Mouse (Mus musculus) midbrain, postnatal 0 days (tissue): Measurements from ENCODE around the gene Agk. TPM values are rescaled to one million over a fixed set of nuclear protein-coding genes. Genes with fewer than 3 reads are reported as not detected.

ENCODE experiments used
- ATAC-seq: fragments of 200-750 bp; cut with Nextera tagmentation; 2 replicates; pipeline ENCODE4 v1.8.0; 2017; ENCODE audit warnings: moderate number of reproducible peaks, mild to moderate bottlenecking, moderate TSS enrichment, moderate library complexity; ENCODE audit not compliant: low FRiP score
- DNase-seq: peaks from one replicate; pipeline ENCODE4 v3.0.0-alpha.2; 2015; ENCODE audit warnings: low spot score
- H3K27ac ChIP-seq: fragments of 300-500 bp; sonication (generic); 2 replicates; pipeline ENCODE4 v1.5.1; 2014; ENCODE audit warnings: low read depth, mild to moderate bottlenecking, low read length, mixed read lengths
- H3K27me3 ChIP-seq: fragments of 300-500 bp; sonication (generic); 2 replicates; pipeline ENCODE4 v1.6.1; 2014; ENCODE audit warnings: low read length, control low read depth, mixed read lengths; ENCODE audit not compliant: insufficient read depth
- H3K36me3 ChIP-seq: fragments of 300-500 bp; sonication (generic); 2 replicates; pipeline ENCODE4 v1.6.1; 2014; ENCODE audit warnings: low read length, control low read depth, mixed read lengths; ENCODE audit not compliant: insufficient read depth
- H3K4me1 ChIP-seq: fragments of 300-500 bp; sonication (generic); 2 replicates; pipeline ENCODE4 v1.6.1; 2014; ENCODE audit warnings: mild to moderate bottlenecking, control low read depth, antibody characterized with exemption, low read length, mixed read lengths; ENCODE audit not compliant: insufficient read depth
- H3K4me2 ChIP-seq: fragments of 300-500 bp; sonication (generic); 2 replicates; pipeline ENCODE4 v1.6.1; 2014; ENCODE audit warnings: low read depth, mild to moderate bottlenecking, low read length, mixed read lengths; ENCODE audit not compliant: poor library complexity, severe bottlenecking
- H3K4me3 ChIP-seq: fragments of 300-500 bp; sonication (generic); 2 replicates; pipeline ENCODE4 v1.5.1; 2014; ENCODE audit warnings: low read depth, mild to moderate bottlenecking, low read length, moderate library complexity
- H3K9ac ChIP-seq: fragments of 300-500 bp; sonication (generic); replicated peaks from 2 replicates; pipeline ENCODE4 v1.6.1; 2014; ENCODE audit warnings: mild to moderate bottlenecking, low read length, moderate library complexity, mixed read lengths; ENCODE audit not compliant: poor library complexity, severe bottlenecking
- H3K9me3 ChIP-seq: fragments of 300-500 bp; sonication (generic); 2 replicates; pipeline ENCODE4 v1.6.1; 2016; ENCODE audit warnings: low read length, control low read depth
- CTCF ChIP-seq: IDR thresholded peaks from 2 replicates; pipeline ENCODE4 v1.5.1; 2016; ENCODE audit warnings: antibody characterized with exemption, mild to moderate bottlenecking
- WGBS: fragments of 180-500 bp; shearing (Covaris S2); extraction: QIAGEN DNeasy Blood & Tissue Kit; methylation state at CpG from one replicate; pipeline ENCODE4 v1.1.7; 2014; 5-methylcytosine and 5-hydroxymethylcytosine counted together
- polyA plus RNA-seq: library from polyadenylated mRNA; unstranded; fragments of >200 nt; fragmentation: Nextera tagmentation; extraction: Ambion mirVana; gene quantifications from 2 replicates; pipeline ENCODE4 v1.2.1, GENCODE M21; 2015
- total RNA-seq: library from RNA; depleted of rRNA; stranded (reverse); fragments of >200 nt; gene quantifications from 2 replicates; pipeline ENCODE4 v1.2.3, GENCODE M21; 2014; rRNA removed

Agk gene
- total and polyA plus RNA-seq, 2 experiments from 2014 or later = 57.3 to 63.7 TPM

DNA sequence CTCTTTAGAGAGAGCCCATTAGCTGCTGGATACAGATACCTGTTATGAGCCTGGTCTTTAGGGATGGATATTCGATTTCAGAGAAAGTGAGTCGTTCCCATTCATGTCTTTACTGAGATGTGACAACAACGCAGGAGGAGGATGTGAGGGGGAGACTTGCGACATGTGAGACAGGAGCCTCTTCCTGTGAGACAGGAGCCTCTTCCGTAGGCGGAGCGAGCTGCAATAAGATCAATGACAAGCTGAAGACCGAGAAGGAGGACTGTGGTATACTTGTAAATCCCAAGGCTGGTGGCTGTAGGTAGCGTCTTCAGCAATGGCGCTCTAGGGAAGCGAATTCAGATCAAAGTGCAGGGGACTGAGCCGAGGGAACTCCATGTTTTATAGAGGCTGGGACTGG, 114.8 kb downstream of the Agk start:
- Histone ChIP-seq H3K36me3 (no peaks in the 10 kb centered on the region), H3K4me1 (no peaks in the 10 kb centered on the region), H3K9ac (no peak overlapping the region), H3K27ac (no peak overlapping the region), H3K4me2 (0 out of 2 replicates have a peak overlapping the region, but pooled peaks have one; percentile 2), H3K9me3 (no peaks in the 10 kb centered on the region), H3K4me3 (no peak overlapping the region), H3K27me3 (peaks cover 4% of the 10 kb centered on the region; the same call in 1 of the 2 replicates)
- WGBS = 35% methylated on average over 12 of the region's 12 CpGs
- ATAC-seq (no peak), DNase-seq (no peak)
- no peak for TF ChIP-seq CTCF

- no peak overlapping the region for H3K4me3 ChIP-seq
- 62% methylated on average over 3 of the region's 3 CpGs for WGBS
- ATAC-seq (no peak), DNase-seq (no peak)
- no peak overlapping the region for H3K4me2 ChIP-seq
- H3K4me1 ChIP-seq = no peaks in the 10 kb centered on the region
- no peak overlapping the region for H3K27ac ChIP-seq
- H3K9me3 ChIP-seq = no peaks in the 10 kb centered on the region
- H3K9ac ChIP-seq = no peak overlapping the region
- H3K36me3 ChIP-seq = no peaks in the 10 kb centered on the region
- peaks cover 4% of the 10 kb centered on the region; the same call in 1 of the 2 replicates for H3K27me3 ChIP-seq
- no peak for TF ChIP-seq CTCF
Observed at GRCm38 (mm10) chr6:40441276-40441675, 116.3 kb downstream of the Agk start.

GRCm38 (mm10) chr6:40441755-40442154, 116.8 kb downstream of the Agk start:
- DNase-seq = no peak
- Histone ChIP-seq H3K27me3 (peaks cover 4% of the 10 kb centered on the region; the same call in 1 of the 2 replicates), H3K27ac (no peak overlapping the region), H3K4me1 (no peaks in the 10 kb centered on the region), H3K36me3 (no peaks in the 10 kb centered on the region), H3K4me3 (no peak overlapping the region), H3K9ac (no peak overlapping the region), H3K9me3 (no peaks in the 10 kb centered on the region), H3K4me2 (no peak overlapping the region)
- ATAC-seq = no peak
- peak; percentile 42 for TF ChIP-seq CTCF
- 49% methylated on average over 3 of the region's 3 CpGs for WGBS

- no peak overlapping the region for H3K4me3 ChIP-seq
- no peak overlapping the region for H3K9ac ChIP-seq
- DNase-seq (no peak), ATAC-seq (no peak)
- no peak overlapping the region for H3K4me2 ChIP-seq
- no peaks in the 10 kb centered on the region for H3K36me3 ChIP-seq
- no peak for TF ChIP-seq CTCF
- H3K4me1 ChIP-seq = no peaks in the 10 kb centered on the region
- no peaks in the 10 kb centered on the region for H3K9me3 ChIP-seq
- WGBS = 47% methylated on average over 10 of the region's 10 CpGs
- no peak overlapping the region for H3K27ac ChIP-seq
- H3K27me3 ChIP-seq = peaks cover 4% of the 10 kb centered on the region; the same call in 1 of the 2 replicates
Observed at GRCm38 (mm10) chr6:40443281-40443928, 118.4 kb downstream of the Agk start.

Other genes with a start within 250 kb of the Agk start
- gene E330009J07Rik, start 111.0 kb downstream of the Agk start, total RNA-seq = 20.0 and 23.6 TPM in 2 replicates
- 6.7 and 7.8 TPM in 2 replicates for gene E330009J07Rik, start 111.0 kb downstream of the Agk start, polyA plus RNA-seq
- gene Wee2, start 113.9 kb downstream of the Agk start, total RNA-seq = 0.16 and 0.38 TPM in 2 replicates
- 0.14 TPM in 1 of 2 replicates, not detected in the other for gene Wee2, start 113.9 kb downstream of the Agk start, polyA plus RNA-seq
- gene Ssbp1, start 146.2 kb downstream of the Agk start, total RNA-seq = 14.9 and 18.6 TPM in 2 replicates
- 71.7 and 73.7 TPM in 2 replicates for gene Ssbp1, start 146.2 kb downstream of the Agk start, polyA plus RNA-seq
- gene Tas2r137, start 166.1 kb downstream of the Agk start, total RNA-seq = 0.44 TPM in 1 of 2 replicates, not detected in the other
- not detected in 2 replicates for gene Tas2r137, start 166.1 kb downstream of the Agk start, polyA plus RNA-seq
- 0.16 and 0.99 TPM in 2 replicates for gene Tas2r108, start 168.4 kb downstream of the Agk start, total RNA-seq
- gene Tas2r108, start 168.4 kb downstream of the Agk start, polyA plus RNA-seq = not detected in 2 replicates
- not detected in 2 replicates for gene Prss37, start 194.3 kb downstream of the Agk start, total RNA-seq
- gene Prss37, start 194.3 kb downstream of the Agk start, polyA plus RNA-seq = not detected in 2 replicates
- not detected in 2 replicates for gene Olfr461, start 229.9 kb downstream of the Agk start, total RNA-seq
- gene Olfr461, start 229.9 kb downstream of the Agk start, polyA plus RNA-seq = 0.29 TPM in 1 of 2 replicates, not detected in the other
- 0.05 TPM in 1 of 2 replicates, not detected in the other for gene Olfr460, start 244.3 kb downstream of the Agk start, total RNA-seq
- not detected in 2 replicates for gene Olfr460, start 244.3 kb downstream of the Agk start, polyA plus RNA-seq